In the genomic region with DNA sequence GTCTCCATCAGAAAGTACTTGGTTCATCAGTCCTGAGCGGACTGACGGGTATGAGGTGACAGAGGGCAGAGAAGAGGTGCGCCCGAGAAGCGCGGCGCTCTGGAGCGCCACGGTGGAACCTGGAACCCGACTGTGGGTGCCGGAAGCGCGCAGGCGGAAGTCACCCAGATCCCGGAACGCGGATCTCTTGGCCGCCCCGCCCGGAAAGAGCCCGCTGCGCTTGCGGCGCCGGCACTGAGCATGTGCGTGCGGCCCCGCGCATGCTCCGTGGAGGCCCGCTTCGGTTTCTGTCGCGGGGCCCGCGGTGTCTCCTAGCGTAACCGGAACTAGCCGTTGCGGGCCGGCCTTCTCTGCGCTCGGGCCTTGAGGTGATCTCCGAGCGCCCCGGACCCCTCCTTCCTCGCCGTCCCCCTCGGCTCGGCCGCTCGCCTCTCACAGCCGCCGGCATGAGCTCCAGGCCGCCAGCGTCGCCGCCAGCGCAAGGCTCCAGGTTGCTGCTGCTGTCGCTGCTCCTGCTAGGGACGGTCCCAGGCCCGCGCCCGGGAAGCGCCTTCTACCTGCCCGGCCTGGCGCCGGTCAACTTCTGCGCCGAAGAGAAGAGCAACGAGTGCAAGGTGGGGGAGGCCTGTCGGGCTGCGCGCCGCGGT, we compare ENCODE assay signal across 8 mouse cellular contexts. TPM values are rescaled to one million over a fixed set of nuclear protein-coding genes. Genes with fewer than 3 reads are reported as not detected.
A peak's percentile ranks its signal among the peaks of the same experiment; 100 is the strongest.
DNase-seq lines count a peak whose midpoint lies in the region; ATAC-seq lines count a peak whose summit lies in the region.

Gene Tm9sf2, plus strand, starts transcription at position 217 of the 647 bp plus-strand sequence.

- peak; percentile 92 for DNase-seq in adipocyte (ENCODE audit: low spot score)
- DNase-seq in embryo, embryonic 10 days (ENCODE audit: low spot score), result peak; percentile 95
- peak; percentile 95 for DNase-seq in gastrocnemius, postnatal 10 days
- peak; percentile 92 to 96 for DNase-seq in left cerebral cortex, postnatal 10 days (ENCODE audit: extremely low spot score in 1 of 2, low spot score in 2 of 2)
- DNase-seq in right cerebral cortex, postnatal 25 days, result peak; percentile 96
- DNase-seq in urinary bladder, postnatal 4 days (ENCODE audit: low spot score in 2 of 2), result peak; percentile 92 to 93

- intact Hi-C loops in left cerebral cortex, postnatal 10 days (cut with DNase I), result no loop called here

- ATAC-seq in inflammation-experienced regulatory T-cells, adult 6 months, result peak; percentile 77
- peak; percentile 79 for ATAC-seq in megakaryocyte-erythroid progenitor cell, adult 5-6 weeks (replicated peaks; ENCODE audit: low FRiP score, low TSS enrichment, poor library complexity, severe bottlenecking)

RNA-seq across cellular contexts. Expression of gene Tm9sf2, which starts in this region (rescaled TPM):
- total RNA-seq in gastrocnemius, postnatal 10 days (2021), result 10 to 100 TPM; 72.4 to 75.1 TPM
- polyA plus RNA-seq in inflammation-experienced regulatory T-cells, adult 6 months (2017; shearing (Covaris generic)), result 10 to 100 TPM; 59.0 to 98.1 (median 74.1) TPM
- total RNA-seq in left cerebral cortex, postnatal 10 days (2021), result 10 to 100 TPM; 81.5 to 83.4 TPM
- 41.4 and 48.2 TPM in 2 replicates for total RNA-seq in megakaryocyte-erythroid progenitor cell, adult 5-6 weeks (2014; fragmentation: Nextera tagmentation)
- total RNA-seq in megakaryocyte-erythroid progenitor cell, adult 5-6 weeks (2017), result 81.3 and 82.5 TPM in 2 replicates

Comparison
In these comparisons a context has a peak if more than half of its experiments do, and no peak if none do; other contexts are left out.
1. Peak in every context shown above with its lines: DNase-seq and ATAC-seq.